Mouse (Mus musculus) C2C12 (cell line): ENCODE results near the gene Tmem203.

Experiments
- CEBPB ChIP-seq: IDR thresholded peaks from one replicate; pipeline ENCODE4 v1.6.1; 2011; ENCODE audit warnings: low read depth, mild to moderate bottlenecking, control low read depth, moderate library complexity
- CTCF ChIP-seq: IDR thresholded peaks from one replicate; pipeline ENCODE4 v1.5.1; 2011; ENCODE audit not compliant: control insufficient read depth, insufficient read depth, insufficient read length
- MAX ChIP-seq: IDR thresholded peaks from one replicate; pipeline ENCODE4 v1.6.1; 2011; ENCODE audit warnings: mild to moderate bottlenecking, control low read depth
- MYOD1 ChIP-seq: IDR thresholded peaks from one replicate; pipeline ENCODE4 v1.6.1; 2011; ENCODE audit warnings: low read depth; ENCODE audit not compliant: control insufficient read depth, insufficient read length

- TF ChIP-seq CTCF (no peak), MAX (no peak), MYOD1 (no peak), CEBPB (no peak)
Measured at GRCm38 (mm10) chr2:25207593-25207992, 47.6 kb upstream of the Tmem203 start.
